Mouse (Mus musculus) MEL (cell line): Measurements from ENCODE around the gene Gne. TPM values are rescaled to one million over a fixed set of nuclear protein-coding genes. Genes with fewer than 3 reads are reported as not detected.

Experiments
- DNase-seq: peaks from one replicate; pipeline ENCODE4 v3.0.0; 2011; ENCODE audit warnings: low read depth, low spot score
- H3K27ac ChIP-seq: 2 replicates; pipeline ENCODE4 v1.5.1; 2012; ENCODE audit warnings: low read depth, mild to moderate bottlenecking, control low read depth, low read length, moderate library complexity; ENCODE audit not compliant: control insufficient read depth
- H3K27me3 ChIP-seq, 2 experiments: fragments of 150-350 bp in 1 of 2; sonication (generic) in 1 of 2; 2 replicates each; pipeline ENCODE4 v1.6.1; 2012; ENCODE audit warnings: low read length in 2 of 2, mild to moderate bottlenecking in 2 of 2, improper control_type of control experiment in 1 of 2, moderate library complexity in 1 of 2; ENCODE audit not compliant: insufficient read depth in 2 of 2, control insufficient read depth in 1 of 2
- H3K36me3 ChIP-seq, 2 experiments: 2 replicates each; pipeline ENCODE4 v1.6.1; 2012 to 2014; ENCODE audit warnings: low read length in 2 of 2, improper control_type of control experiment in 1 of 2, inconsistent platforms in 1 of 2, mild to moderate bottlenecking in 1 of 2; ENCODE audit not compliant: insufficient read depth in 2 of 2, control insufficient read depth in 1 of 2
- H3K4me1 ChIP-seq, 2 experiments: fragments of 150-350 bp in 1 of 2; sonication (generic) in 1 of 2; 2 replicates each; pipeline ENCODE4 v1.6.1; 2012; ENCODE audit warnings: low read length in 2 of 2, improper control_type of control experiment in 1 of 2, mild to moderate bottlenecking in 1 of 2; ENCODE audit not compliant: insufficient read depth in 2 of 2, control insufficient read depth in 1 of 2
- H3K4me3 ChIP-seq, 2 experiments: fragments of 150-350 bp in 1 of 2; sonication (generic) in 1 of 2; 2 replicates each; pipeline ENCODE4 v1.5.1; 2012; ENCODE audit warnings: low read depth in 2 of 2, low read length in 2 of 2, mild to moderate bottlenecking in 2 of 2, moderate library complexity in 2 of 2, control low read depth in 1 of 2, improper control_type of control experiment in 1 of 2; ENCODE audit not compliant: control insufficient read depth in 1 of 2, insufficient read depth in 1 of 2
- H3K79me2 ChIP-seq: 2 replicates; pipeline ENCODE4 v1.6.1; 2012; ENCODE audit warnings: mild to moderate bottlenecking, low read length, moderate library complexity; ENCODE audit not compliant: control insufficient read depth, poor library complexity, insufficient read depth
- H3K9ac ChIP-seq: 2 replicates; pipeline ENCODE4 v1.6.1; 2012; ENCODE audit warnings: low read depth, mild to moderate bottlenecking, control low read depth, low read length, moderate library complexity; ENCODE audit not compliant: control insufficient read depth, poor library complexity, severe bottlenecking
- H3K9me3 ChIP-seq: fragments of 150-350 bp; sonication (generic); replicated peaks from 2 replicates; pipeline ENCODE4 v1.6.1; 2012; ENCODE audit warnings: mild to moderate bottlenecking, low read length, improper control_type of control experiment, moderate library complexity; ENCODE audit not compliant: insufficient read depth
- BHLHE40 ChIP-seq: IDR thresholded peaks from 2 replicates; pipeline ENCODE4 v1.6.1; 2012; ENCODE audit warnings: low read depth, mild to moderate bottlenecking, inconsistent platforms, low read length, improper control_type of control experiment, borderline replicate concordance
- CTCF ChIP-seq, 3 experiments: IDR thresholded peaks in 2 of 3; conservative IDR thresholded peaks in 1 of 3; 2 replicates each; pipeline ENCODE4 v1.5.1; 2011 to 2012; ENCODE audit warnings: low read length in 3 of 3, low read depth in 2 of 3, mild to moderate bottlenecking in 2 of 3, improper control_type of control experiment in 1 of 3, inconsistent platforms in 1 of 3, mixed read lengths in 1 of 3, moderate library complexity in 1 of 3; ENCODE audit not compliant: control insufficient read depth in 1 of 3, insufficient read depth in 1 of 3, poor library complexity in 1 of 3, severe bottlenecking in 1 of 3
- ELF1 ChIP-seq: IDR thresholded peaks from 2 replicates; pipeline ENCODE4 v1.6.1; 2014; ENCODE audit warnings: low read depth, mild to moderate bottlenecking, inconsistent platforms, low read length, improper control_type of control experiment, moderate library complexity
- EP300 ChIP-seq, 2 experiments: IDR thresholded peaks; 2 replicates each; pipeline ENCODE4 v1.6.1; 2011; ENCODE audit warnings: improper control_type of control experiment in 2 of 2, low read length in 2 of 2, low read depth in 1 of 2, mild to moderate bottlenecking in 1 of 2
- ETS1 ChIP-seq: IDR thresholded peaks from 2 replicates; pipeline ENCODE4 v1.6.1; 2012; ENCODE audit warnings: low read depth, mild to moderate bottlenecking, inconsistent platforms, low read length, improper control_type of control experiment, moderate library complexity
- GABPA ChIP-seq: IDR thresholded peaks from 2 replicates; pipeline ENCODE4 v1.6.1; 2012; ENCODE audit warnings: low read depth, mild to moderate bottlenecking, inconsistent platforms, low read length, improper control_type of control experiment, moderate library complexity
- HCFC1 ChIP-seq: IDR thresholded peaks from 2 replicates; pipeline ENCODE4 v1.6.1; 2012; ENCODE audit warnings: low read depth, mild to moderate bottlenecking, inconsistent platforms, low read length, improper control_type of control experiment, moderate library complexity
- JUND ChIP-seq: IDR thresholded peaks from 2 replicates; pipeline ENCODE4 v1.6.1; 2011; ENCODE audit warnings: low read depth, mild to moderate bottlenecking, improper control_type of control experiment, low read length
- KAT2A ChIP-seq: conservative IDR thresholded peaks from 2 replicates; pipeline ENCODE4 v1.6.1; 2012; ENCODE audit warnings: low read depth, low read length, improper control_type of control experiment, inconsistent platforms
- MAFK ChIP-seq: IDR thresholded peaks from 2 replicates; pipeline ENCODE4 v1.6.1; 2011; ENCODE audit warnings: low read depth, mild to moderate bottlenecking, low read length, improper control_type of control experiment, borderline replicate concordance
- MAX ChIP-seq: IDR thresholded peaks from 2 replicates; pipeline ENCODE4 v1.6.1; 2011; ENCODE audit warnings: low read length, improper control_type of control experiment
- MAZ ChIP-seq: IDR thresholded peaks from 2 replicates; pipeline ENCODE4 v1.6.1; 2012; ENCODE audit warnings: low read depth, mild to moderate bottlenecking, inconsistent platforms, low read length, improper control_type of control experiment
- MEF2A ChIP-seq: IDR thresholded peaks from 2 replicates; pipeline ENCODE4 v1.6.1; 2014; ENCODE audit warnings: low read depth, mild to moderate bottlenecking, inconsistent platforms, low read length, improper control_type of control experiment; ENCODE audit not compliant: poor library complexity, insufficient replicate concordance, severe bottlenecking; ENCODE audit errors: extremely low read depth
- MXI1 ChIP-seq: IDR thresholded peaks from 2 replicates; pipeline ENCODE4 v1.6.1; 2011; ENCODE audit warnings: mild to moderate bottlenecking, low read depth, low read length, improper control_type of control experiment
- MYB ChIP-seq: IDR thresholded peaks from 2 replicates; pipeline ENCODE4 v1.6.1; 2011; ENCODE audit warnings: mild to moderate bottlenecking, low read depth, low read length, improper control_type of control experiment
- NELFE ChIP-seq: IDR thresholded peaks from 2 replicates; pipeline ENCODE4 v1.6.1; 2011; ENCODE audit warnings: low read depth, low read length, improper control_type of control experiment
- NRF1 ChIP-seq: IDR thresholded peaks from 2 replicates; pipeline ENCODE4 v1.6.1; 2014; ENCODE audit warnings: low read depth, mild to moderate bottlenecking, inconsistent platforms, low read length, improper control_type of control experiment, moderate library complexity; ENCODE audit not compliant: poor library complexity, insufficient read depth, severe bottlenecking
- POLR2A ChIP-seq, 2 experiments: IDR thresholded peaks; 2 replicates each; pipeline ENCODE4 v1.6.1; 2011 to 2012; ENCODE audit warnings: low read length in 2 of 2, mild to moderate bottlenecking in 2 of 2, control low read depth in 1 of 2, improper control_type of control experiment in 1 of 2, low read depth in 1 of 2, moderate library complexity in 1 of 2; ENCODE audit not compliant: control insufficient read depth in 1 of 2, insufficient read depth in 1 of 2, poor library complexity in 1 of 2
- POLR2AphosphoS2 ChIP-seq: IDR thresholded peaks from 2 replicates; pipeline ENCODE4 v1.6.1; 2011; ENCODE audit warnings: low read length, improper control_type of control experiment
- RAD21 ChIP-seq: IDR thresholded peaks from 2 replicates; pipeline ENCODE4 v1.6.1; 2011; ENCODE audit warnings: mild to moderate bottlenecking, low read depth, low read length, improper control_type of control experiment
- SIN3A ChIP-seq: IDR thresholded peaks from 2 replicates; pipeline ENCODE4 v1.6.1; 2012; ENCODE audit warnings: low read length, improper control_type of control experiment, inconsistent platforms
- TBP ChIP-seq: IDR thresholded peaks from 2 replicates; pipeline ENCODE4 v1.8.0; 2011; ENCODE audit warnings: low read depth, low read length, improper control_type of control experiment
- TCF12 ChIP-seq: IDR thresholded peaks from 2 replicates; pipeline ENCODE4 v1.6.1; 2014; ENCODE audit warnings: low read depth, mild to moderate bottlenecking, inconsistent platforms, low read length, improper control_type of control experiment, moderate library complexity
- UBTF ChIP-seq: IDR thresholded peaks from 2 replicates; pipeline ENCODE4 v1.6.1; 2012; ENCODE audit warnings: low read depth, mild to moderate bottlenecking, inconsistent platforms, low read length, improper control_type of control experiment, moderate library complexity, borderline replicate concordance; ENCODE audit not compliant: insufficient read depth
- ZC3H11A ChIP-seq: IDR thresholded peaks from 2 replicates; pipeline ENCODE4 v1.6.1; 2012; ENCODE audit warnings: low read depth, mild to moderate bottlenecking, inconsistent platforms, low read length, improper control_type of control experiment
- ZMIZ1 ChIP-seq: IDR thresholded peaks from 2 replicates; pipeline ENCODE4 v1.6.1; 2012; ENCODE audit warnings: low read depth, mild to moderate bottlenecking, inconsistent platforms, low read length, improper control_type of control experiment, moderate library complexity
- polyA plus RNA-seq, 2 experiments: library from polyadenylated mRNA; stranded (reverse) in 1 of 2; unstranded in 1 of 2; fragments of >175 nt in 1 of 2; fragments of >200 nt in 1 of 2; gene quantifications; 2 replicates each; pipeline versions ENCODE4 v1.2.1 to v1.2.4; 2012; ENCODE audit warnings: low replicate concordance in 2 of 2, low read depth in 1 of 2; ENCODE audit not compliant: insufficient read length in 2 of 2, insufficient read depth in 1 of 2, missing spikeins in 1 of 2
- total RNA-seq: library from RNA; depleted of rRNA; stranded (reverse); fragments of 300-350 nt; gene quantifications from 2 replicates; pipeline ENCODE4 v1.2.3, GENCODE M21; 2012

Gene Gne
- total and polyA plus RNA-seq, 3 experiments, result 32.4 to 127 (median 53.0) TPM

GRCm38 (mm10) chr4:44072146-44072872, 11.7 kb downstream of the Gne start:
- Histone ChIP-seq H3K27ac (peak overlapping the region; percentile 81), H3K79me2 (peaks cover 33% of the 10 kb centered on the region), H3K9ac (peak overlapping the region; percentile 77), H3K4me1 (peaks cover 16 to 18% of the 10 kb centered on the region in 2 experiments), H3K9me3 (no peaks in the 10 kb centered on the region), H3K36me3 (peaks cover 0 to 23% of the 10 kb centered on the region in 2 experiments; a peak in 2 of 4 replicates), H3K4me3 (peak overlapping the region; percentile 70 to 87), H3K27me3 (no peaks in the 10 kb centered on the region)
- TF ChIP-seq NELFE (peak; percentile 76; the same call in 1 of the 2 replicates), CTCF (IDR thresholded peaks at IDR 0.05 in 2 of 3, conservative IDR thresholded peaks at IDR 0.05 in 1 of 3; ENCODE audit: control insufficient read depth in 1 of 3, insufficient read depth in 1 of 3, low read depth in 2 of 3, low read length in 3 of 3, poor library complexity in 1 of 3, severe bottlenecking in 1 of 3) (no peak), UBTF (0 out of 2 replicates have a peak, but pooled peaks have one; percentile 51), ZC3H11A (no peak), GABPA (no peak), TBP (peak; percentile 68), MAX (no peak), MAZ (peak; percentile 83; the same call in 1 of the 2 replicates), MEF2A (no peak), MYB (0 out of 2 replicates have a peak, but pooled peaks have one; percentile 35), POLR2AphosphoS2 (peak; percentile 62; the same call in 1 of the 2 replicates), ZMIZ1 (peak; percentile 74; the same call in 1 of the 2 replicates), RAD21 (no peak), ELF1 (peak; percentile 88), SIN3A (peak; percentile 94), JUND (no peak), KAT2A (no peak; the same call in 1 of the 2 replicates), NRF1 (peak; percentile 52; the same call in 1 of the 2 replicates), EP300 (IDR thresholded peaks at IDR 0.05; ENCODE audit: low read depth in 1 of 2, low read length in 2 of 2) (no peak), HCFC1 (peak; percentile 88), BHLHE40 (no peak), MAFK (no peak), ETS1 (peak; percentile 67), POLR2A (IDR thresholded peaks at IDR 0.05; ENCODE audit: control insufficient read depth in 1 of 2, insufficient read depth in 1 of 2, low read depth in 1 of 2, low read length in 2 of 2, poor library complexity in 1 of 2) (peak; percentile 80 to 83; a peak in 3 of 4 replicates), MXI1 (peak; percentile 94; the same call in 1 of the 2 replicates), TCF12 (peak; percentile 57; the same call in 1 of the 2 replicates)
- DNase-seq, result peak; percentile 93
